Mouse (Mus musculus) lung, embryonic 15.5 days (tissue): ENCODE data around the gene Rngtt. TPM values are rescaled to one million over a fixed set of nuclear protein-coding genes. Genes with fewer than 3 reads are reported as not detected.
"Not testable (repeated sequence)": the region's sequence is repeated elsewhere in the genome, so short reads cannot be mapped to it uniquely, and the experiment has no call there.

Experiments used
- ATAC-seq: fragments of 200-750 bp; cut with Nextera tagmentation; 2 replicates; pipeline ENCODE4 v1.8.0; 2017; ENCODE audit warnings: moderate number of reproducible peaks, borderline replicate concordance; ENCODE audit not compliant: low FRiP score, low TSS enrichment; ENCODE audit errors: extremely low read depth
- H3K27ac ChIP-seq: fragments of 300-500 bp; sonication (generic); 2 replicates; pipeline ENCODE4 v1.5.1; 2015; ENCODE audit warnings: moderate library complexity, mild to moderate bottlenecking, inconsistent platforms
- H3K27me3 ChIP-seq: fragments of 300-500 bp; sonication (generic); 2 replicates; pipeline ENCODE4 v1.6.1; 2015; ENCODE audit warnings: inconsistent platforms
- H3K36me3 ChIP-seq: fragments of 300-500 bp; sonication (generic); 2 replicates; pipeline ENCODE4 v1.6.1; 2015; ENCODE audit warnings: inconsistent platforms
- H3K4me1 ChIP-seq: fragments of 300-500 bp; sonication (generic); 2 replicates; pipeline ENCODE4 v1.6.1; 2015; ENCODE audit warnings: inconsistent platforms
- H3K4me2 ChIP-seq: fragments of 300-500 bp; sonication (generic); 2 replicates; pipeline ENCODE4 v1.6.1; 2015; ENCODE audit warnings: inconsistent platforms, mild to moderate bottlenecking, moderate library complexity
- H3K4me3 ChIP-seq: fragments of 300-500 bp; sonication (generic); 2 replicates; pipeline ENCODE4 v1.5.1; 2015; ENCODE audit warnings: mild to moderate bottlenecking, inconsistent platforms
- H3K9ac ChIP-seq: fragments of 300-500 bp; sonication (generic); 2 replicates; pipeline ENCODE4 v1.6.1; 2015; ENCODE audit warnings: inconsistent platforms
- H3K9me3 ChIP-seq: fragments of 300-500 bp; sonication (generic); 2 replicates; pipeline ENCODE4 v1.6.1; 2016; ENCODE audit warnings: inconsistent platforms
- WGBS: fragments of 180-500 bp; shearing (Covaris S2); methylation state at CpG from one replicate; pipeline ENCODE4 v1.1.7; 2015; 5-methylcytosine and 5-hydroxymethylcytosine counted together
- polyA plus RNA-seq: library from polyadenylated mRNA; unstranded; fragments of >200 nt; fragmentation: Nextera tagmentation; extraction: Ambion mirVana; gene quantifications from 2 replicates; pipeline ENCODE4 v1.2.1, GENCODE M21; 2015

Rngtt gene
- polyA plus RNA-seq, 1 experiment from 2014 or later: 25.4 TPM

GRCm38 (mm10) chr4:33405723-33406293 is 95.7 kb downstream of the Rngtt start:
- Histone ChIP-seq H3K36me3 (no peaks in the 10 kb centered on the region), H3K4me2 (no peak overlapping the region), H3K9me3 (no peaks in the 10 kb centered on the region), H3K4me1 (no peaks in the 10 kb centered on the region), H3K4me3 (no peak overlapping the region), H3K27me3 (no peaks in the 10 kb centered on the region), H3K27ac (no peak overlapping the region), H3K9ac (no peak overlapping the region)
- ATAC-seq: no peak
- WGBS: 82% methylated on average over 2 of the region's 2 CpGs

DNA sequence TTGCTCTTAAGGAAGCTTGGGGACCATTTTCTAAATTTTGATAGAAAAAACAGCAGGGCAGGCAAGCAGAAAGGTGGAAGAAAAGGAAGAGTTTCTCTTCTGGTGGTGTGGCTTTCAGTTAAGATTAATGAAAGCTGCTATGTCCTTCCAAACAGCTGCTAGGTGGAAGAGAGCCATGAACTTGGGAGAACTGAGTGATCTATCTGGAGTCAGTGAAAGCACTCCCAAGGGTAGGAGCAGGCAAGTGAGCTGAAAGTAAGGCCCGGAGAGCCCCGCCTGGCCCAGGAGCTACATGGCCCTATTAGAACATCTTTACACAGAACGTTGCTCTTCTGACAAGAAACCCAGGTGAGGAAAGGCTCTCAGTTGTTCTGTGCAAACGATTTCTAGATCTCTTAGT is 103.7 kb downstream of the Rngtt start:
- H3K27ac ChIP-seq: no peak overlapping the region
- H3K36me3 ChIP-seq: no peaks in the 10 kb centered on the region
- H3K27me3 ChIP-seq: no peaks in the 10 kb centered on the region
- WGBS: 78% methylated on average over 4 of the region's 4 CpGs
- no peak overlapping the region for H3K9ac ChIP-seq
- no peak for ATAC-seq
- H3K9me3 ChIP-seq: no peaks in the 10 kb centered on the region
- no peak overlapping the region for H3K4me2 ChIP-seq
- no peak overlapping the region for H3K4me3 ChIP-seq
- H3K4me1 ChIP-seq: no peaks in the 10 kb centered on the region

DNA sequence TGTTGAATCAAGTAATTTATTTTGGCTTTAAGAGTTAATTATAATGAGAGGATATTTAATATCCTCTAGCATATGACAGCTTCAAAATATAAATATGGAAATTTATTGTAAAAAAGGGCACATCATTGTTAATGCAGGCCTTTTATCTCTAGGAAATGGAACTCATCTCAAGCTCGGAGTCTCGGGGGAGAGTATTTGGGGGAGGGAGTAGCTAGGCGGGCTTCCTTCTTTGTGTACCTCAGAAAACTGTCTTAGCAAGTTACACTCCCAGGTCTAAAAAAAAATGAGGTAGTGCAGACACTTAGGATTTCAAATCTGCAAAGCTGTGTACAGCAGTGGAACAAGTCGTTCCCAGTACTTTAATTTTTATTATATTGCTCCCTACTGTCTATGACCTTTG is 104.7 kb downstream of the Rngtt start:
- no peak overlapping the region for H3K9ac ChIP-seq
- H3K27ac ChIP-seq: no peak overlapping the region
- 63% methylated on average over 4 of the region's 4 CpGs for WGBS
- no peaks in the 10 kb centered on the region for H3K4me1 ChIP-seq
- no peaks in the 10 kb centered on the region for H3K36me3 ChIP-seq
- no peak for ATAC-seq
- H3K4me2 ChIP-seq: no peak overlapping the region
- no peak overlapping the region for H3K4me3 ChIP-seq
- H3K27me3 ChIP-seq: no peaks in the 10 kb centered on the region
- no peaks in the 10 kb centered on the region for H3K9me3 ChIP-seq

GRCm38 (mm10) chr4:33417391-33417790 is 107.3 kb downstream of the Rngtt start:
- H3K36me3 ChIP-seq: no peaks in the 10 kb centered on the region
- H3K9me3 ChIP-seq: no peaks in the 10 kb centered on the region
- no peak overlapping the region for H3K4me3 ChIP-seq
- H3K4me1 ChIP-seq: no peaks in the 10 kb centered on the region
- H3K27me3 ChIP-seq: no peaks in the 10 kb centered on the region
- no peak overlapping the region for H3K4me2 ChIP-seq
- H3K9ac ChIP-seq: no peak overlapping the region
- H3K27ac ChIP-seq: no peak overlapping the region
- 80% methylated on average over 4 of the region's 4 CpGs for WGBS
- ATAC-seq: no peak

- WGBS: 97% methylated on average over 1 of the region's 1 CpGs
- H3K4me3 ChIP-seq: no peak overlapping the region
- no peaks in the 10 kb centered on the region for H3K27me3 ChIP-seq
These were observed 109.5 kb downstream of the Rngtt start for GRCm38 (mm10) chr4:33419644-33420043.

DNA sequence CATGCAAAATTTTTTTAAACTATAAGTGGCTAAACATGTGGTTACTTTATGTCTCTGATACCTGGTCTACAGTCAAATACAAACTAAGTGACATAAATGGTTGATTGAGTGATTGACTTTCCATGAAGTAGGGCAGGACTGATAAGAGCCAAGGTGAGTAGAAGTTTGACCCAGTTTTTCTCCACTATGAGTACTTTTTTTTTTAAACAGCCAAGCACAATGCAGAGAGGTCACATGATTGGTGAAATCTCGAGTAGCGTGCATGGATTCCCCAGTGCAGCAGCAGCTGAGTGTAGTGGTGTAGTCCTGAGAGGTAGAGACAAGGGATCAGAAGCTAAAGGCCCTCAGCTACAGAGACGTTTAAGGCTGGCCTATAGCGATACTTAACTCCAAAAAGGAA is 118.7 kb downstream of the Rngtt start:
- ATAC-seq: no peak

More at GRCm38 (mm10) chr4:33419644-33420043, 109.5 kb downstream of the Rngtt start:
- no peaks in the 10 kb centered on the region for H3K4me1 ChIP-seq
- H3K36me3 ChIP-seq: no peaks in the 10 kb centered on the region
- no peak overlapping the region for H3K9ac ChIP-seq
- no peaks in the 10 kb centered on the region for H3K9me3 ChIP-seq
- ATAC-seq: no peak
- H3K4me2 ChIP-seq: no peak overlapping the region
- H3K27ac ChIP-seq: no peak overlapping the region

GRCm38 (mm10) chr4:33441864-33442263 is 131.8 kb downstream of the Rngtt start:
- Histone ChIP-seq H3K4me2 (no peak overlapping the region), H3K36me3 (no peaks in the 10 kb centered on the region), H3K4me1 (no peaks in the 10 kb centered on the region), H3K27me3 (no peaks in the 10 kb centered on the region), H3K4me3 (no peak overlapping the region), H3K9me3 (no peaks in the 10 kb centered on the region), H3K27ac (no peak overlapping the region), H3K9ac (no peak overlapping the region)
- no peak for ATAC-seq
- WGBS: 78% methylated on average over 6 of the region's 6 CpGs

More for the DNA sequence above, 118.7 kb downstream of the Rngtt start:
- Histone ChIP-seq H3K9me3 (no peaks in the 10 kb centered on the region), H3K27me3 (no peaks in the 10 kb centered on the region), H3K27ac (no peak overlapping the region), H3K4me3 (no peak overlapping the region), H3K9ac (no peak overlapping the region), H3K4me1 (no peaks in the 10 kb centered on the region), H3K4me2 (no peak overlapping the region), H3K36me3 (no peaks in the 10 kb centered on the region)
- WGBS: 61% methylated on average over 4 of the region's 4 CpGs

- H3K27ac ChIP-seq: no peak overlapping the region
- 88% methylated on average over 3 of the region's 3 CpGs for WGBS
- no peaks in the 10 kb centered on the region for H3K4me1 ChIP-seq
- no peaks in the 10 kb centered on the region for H3K27me3 ChIP-seq
- no peak overlapping the region for H3K9ac ChIP-seq
- ATAC-seq: no peak
- no peak overlapping the region for H3K4me2 ChIP-seq
- no peak overlapping the region for H3K4me3 ChIP-seq
- no peaks in the 10 kb centered on the region for H3K9me3 ChIP-seq
- H3K36me3 ChIP-seq: no peaks in the 10 kb centered on the region
These were observed 136.2 kb downstream of the Rngtt start for GRCm38 (mm10) chr4:33446265-33446664.

- H3K4me3 ChIP-seq: no peak overlapping the region
- ATAC-seq: no peak
- H3K9me3 ChIP-seq: no peaks in the 10 kb centered on the region
- no peaks in the 10 kb centered on the region for H3K4me1 ChIP-seq
- no peak overlapping the region for H3K27ac ChIP-seq
- H3K27me3 ChIP-seq: no peaks in the 10 kb centered on the region
- WGBS: 87% methylated on average over 3 of the region's 3 CpGs
- H3K36me3 ChIP-seq: no peaks in the 10 kb centered on the region
- no peak overlapping the region for H3K4me2 ChIP-seq
- H3K9ac ChIP-seq: no peak overlapping the region
These were observed 136.8 kb downstream of the Rngtt start for GRCm38 (mm10) chr4:33446881-33447280.

DNA sequence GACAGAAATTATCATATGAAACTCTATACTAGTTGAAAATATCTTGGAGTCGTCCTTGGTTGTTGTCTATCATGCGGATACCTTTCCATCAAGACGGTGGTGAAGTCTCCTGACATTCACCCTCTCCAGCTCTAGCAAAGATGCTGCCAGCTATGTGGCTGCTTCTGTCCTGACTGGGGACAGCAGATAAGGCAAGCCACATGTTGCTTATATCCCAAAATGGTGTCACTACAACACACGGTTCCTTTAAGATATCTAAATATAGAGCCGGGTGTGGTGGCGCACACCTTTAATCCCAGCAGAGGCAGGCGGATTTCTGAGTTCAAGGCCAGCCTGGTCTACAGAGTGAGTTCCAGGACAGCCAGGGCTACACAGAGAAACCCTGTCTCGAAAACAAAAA is 140.2 kb downstream of the Rngtt start:
- H3K9me3 ChIP-seq, H3K9ac ChIP-seq, H3K27me3 ChIP-seq, H3K4me2 ChIP-seq, H3K36me3 ChIP-seq, H3K4me1 ChIP-seq, H3K4me3 ChIP-seq, ATAC-seq, H3K27ac ChIP-seq: not testable (repeated sequence)
- WGBS: 87% methylated on average over 8 of the region's 8 CpGs

GRCm38 (mm10) chr4:33459851-33460250 is 149.7 kb downstream of the Rngtt start:
- ATAC-seq: no peak
- Histone ChIP-seq H3K4me3 (no peak overlapping the region), H3K36me3 (no peaks in the 10 kb centered on the region), H3K9me3 (no peaks in the 10 kb centered on the region), H3K4me2 (no peak overlapping the region), H3K4me1 (no peaks in the 10 kb centered on the region), H3K27ac (no peak overlapping the region), H3K9ac (no peak overlapping the region), H3K27me3 (no peaks in the 10 kb centered on the region)
- 86% methylated on average over 3 of the region's 3 CpGs for WGBS

DNA sequence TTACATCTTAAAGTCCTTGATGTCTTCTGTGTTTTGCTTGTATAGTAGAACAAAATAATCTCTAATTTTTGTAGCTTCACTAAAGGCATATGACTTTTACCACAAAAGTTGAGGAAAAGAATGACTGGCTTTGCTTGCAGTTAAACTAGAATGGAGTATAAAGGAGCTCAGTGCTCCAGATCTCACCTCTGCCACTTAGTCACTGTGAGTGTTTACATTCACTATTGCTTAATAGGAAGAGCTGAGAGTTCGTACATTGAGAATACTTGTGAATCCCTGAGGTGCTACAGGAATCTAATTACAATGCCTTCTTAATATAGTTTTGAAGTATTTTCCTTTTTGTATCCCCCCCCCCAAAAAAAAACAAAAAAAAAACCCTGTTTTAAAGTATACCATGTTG is 154.3 kb downstream of the Rngtt start:
- no peaks in the 10 kb centered on the region for H3K9me3 ChIP-seq
- H3K9ac ChIP-seq: no peak overlapping the region
- H3K27me3 ChIP-seq: no peaks in the 10 kb centered on the region
- no peaks in the 10 kb centered on the region for H3K36me3 ChIP-seq
- no peak for ATAC-seq
- H3K4me2 ChIP-seq: no peak overlapping the region
- H3K27ac ChIP-seq: no peak overlapping the region
- 0 out of 2 replicates have a peak, but pooled peaks cover 3% of the 10 kb centered on the region for H3K4me1 ChIP-seq
- no peak overlapping the region for H3K4me3 ChIP-seq
- 28% methylated on average over 1 of the region's 1 CpGs for WGBS

GRCm38 (mm10) chr4:33465871-33466270 is 155.8 kb downstream of the Rngtt start:
- H3K27ac ChIP-seq: no peak overlapping the region
- H3K27me3 ChIP-seq: no peaks in the 10 kb centered on the region
- WGBS: 74% methylated on average over 3 of the region's 3 CpGs
- H3K9me3 ChIP-seq: no peaks in the 10 kb centered on the region
- 0 out of 2 replicates have a peak, but pooled peaks cover 3% of the 10 kb centered on the region for H3K4me1 ChIP-seq
- no peak for ATAC-seq
- H3K4me3 ChIP-seq: no peak overlapping the region
- H3K4me2 ChIP-seq: no peak overlapping the region
- no peak overlapping the region for H3K9ac ChIP-seq
- no peaks in the 10 kb centered on the region for H3K36me3 ChIP-seq
